Mouse (Mus musculus): Measurements from ENCODE around the gene Osr1.

- TF ChIP-seq BHLHE40 (IDR thresholded peaks at IDR 0.05; ENCODE audit: borderline replicate concordance, low read depth, low read length) = no peak
- no peak for TF ChIP-seq POLR2A (IDR thresholded peaks at IDR 0.05; ENCODE audit: control insufficient read depth in 1 of 2, insufficient read depth in 1 of 2, low read depth in 1 of 2, low read length in 2 of 2, poor library complexity in 1 of 2)
- no peak for TF ChIP-seq CTCF (IDR thresholded peaks at IDR 0.05 in 2 of 3, conservative IDR thresholded peaks at IDR 0.05 in 1 of 3; ENCODE audit: control insufficient read depth in 1 of 3, insufficient read depth in 1 of 3, low read depth in 2 of 3, low read length in 3 of 3, poor library complexity in 1 of 3, severe bottlenecking in 1 of 3)
- no peak for TF ChIP-seq MAZ (IDR thresholded peaks at IDR 0.05; ENCODE audit: low read depth, low read length)
- TF ChIP-seq CHD1 (IDR thresholded peaks at IDR 0.05; ENCODE audit: low read depth, low read length) = no peak
- no peak for TF ChIP-seq USF1 (IDR thresholded peaks at IDR 0.05; ENCODE audit: low read depth, low read length)
- no peak for TF ChIP-seq JUND (IDR thresholded peaks at IDR 0.05; ENCODE audit: low read depth, low read length)
Measured at GRCm38 (mm10) chr12:9583380-9583779, 13.5 kb downstream of the Osr1 start.
